Mouse (Mus musculus) heart, adult 11 months (tissue): ENCODE measurements around the gene Arhgap29.

Experiments
- DNase-seq: peaks from one replicate; pipeline ENCODE4 v3.0.0; 2022

Gene Arhgap29

DNA sequence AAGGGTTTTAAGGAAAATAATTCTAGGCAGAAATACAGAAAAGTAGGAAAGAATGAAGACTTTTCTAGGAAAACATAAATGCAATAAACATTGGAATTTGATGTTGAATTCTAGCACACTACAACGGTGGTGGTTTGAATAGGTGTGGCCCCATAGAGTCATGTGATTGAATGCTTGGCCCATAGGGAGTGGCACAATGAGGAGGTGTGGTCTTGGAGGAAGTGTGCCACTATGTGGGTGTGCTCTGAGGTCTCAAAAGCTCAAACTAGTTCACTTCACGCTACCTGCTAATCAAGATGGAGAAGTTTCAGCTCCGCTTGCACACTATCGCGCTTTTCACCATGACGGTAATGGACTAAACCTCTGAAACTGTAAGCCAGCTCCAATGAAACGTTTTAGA, 66.1 kb downstream of the Arhgap29 start:
- DNase-seq, result no peak

DNA sequence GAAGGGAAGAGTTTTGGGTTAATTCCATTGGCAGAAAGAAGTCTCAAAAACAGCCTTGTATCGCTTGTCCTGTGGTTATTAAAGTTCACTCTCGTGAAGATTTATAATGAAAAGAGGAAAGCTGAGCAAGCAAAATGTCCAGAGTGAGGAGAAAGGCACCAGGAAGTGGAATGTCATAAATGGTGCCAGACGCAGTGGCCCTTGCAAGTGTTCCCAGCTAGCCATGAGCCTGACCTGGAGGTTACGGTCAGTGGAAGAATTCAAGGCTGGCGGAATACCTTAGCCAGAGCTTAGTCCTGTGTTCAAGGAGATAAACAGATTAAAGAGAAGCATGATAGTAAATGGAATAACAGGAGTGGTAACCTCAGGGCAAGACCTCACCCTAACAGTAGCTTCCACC, 66.8 kb downstream of the Arhgap29 start:
- DNase-seq, result no peak

DNA sequence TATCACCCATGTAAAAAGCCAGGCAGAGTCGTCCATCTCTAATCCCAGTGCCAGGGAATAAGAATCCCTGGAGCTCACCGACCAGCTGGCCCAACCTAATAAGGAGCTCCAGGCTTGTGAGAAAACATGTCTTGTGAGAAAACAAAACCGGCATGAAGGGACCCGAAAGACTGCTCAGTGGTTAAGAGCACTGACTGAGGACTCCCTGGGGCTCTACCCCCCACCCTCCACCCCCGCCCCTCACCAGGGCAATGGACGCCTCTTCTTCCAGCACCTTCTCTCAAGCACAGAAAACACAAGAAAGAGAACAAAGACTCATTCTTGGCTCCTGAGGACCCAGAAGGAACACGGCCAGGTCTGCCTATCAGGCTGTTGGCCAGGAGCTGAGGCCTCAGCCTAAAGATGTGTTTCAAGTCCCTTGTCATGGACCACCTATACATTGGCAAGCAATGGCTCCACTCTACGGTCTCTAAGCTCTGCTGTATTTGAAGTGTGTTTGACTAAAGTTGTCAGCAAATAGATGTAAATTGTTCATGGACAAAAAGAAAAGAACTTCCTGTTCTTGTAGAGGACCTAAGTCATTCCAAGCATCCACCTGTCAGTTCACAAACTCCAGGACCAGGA, 68.8 kb downstream of the Arhgap29 start:
- no peak for DNase-seq

DNA sequence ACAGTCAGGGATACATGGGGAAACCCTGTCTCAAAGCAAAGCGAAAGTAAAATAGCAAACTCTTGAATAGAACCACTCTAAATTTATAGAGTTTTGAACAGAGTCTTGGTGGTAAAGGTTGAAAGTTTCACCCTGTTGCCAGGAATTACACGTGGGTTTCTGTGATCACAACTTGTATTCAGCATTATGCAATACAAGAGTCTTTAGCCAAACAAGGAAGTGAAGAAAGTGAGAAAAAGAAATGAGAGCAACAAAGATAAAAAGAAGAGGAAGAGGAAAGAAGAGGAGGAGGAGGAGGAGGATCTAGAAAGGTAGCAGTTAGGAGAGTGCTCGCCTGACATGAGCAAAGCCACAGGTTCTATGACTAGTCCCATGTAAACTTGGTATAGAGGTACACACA, 70.0 kb downstream of the Arhgap29 start:
- DNase-seq, result no peak

DNA sequence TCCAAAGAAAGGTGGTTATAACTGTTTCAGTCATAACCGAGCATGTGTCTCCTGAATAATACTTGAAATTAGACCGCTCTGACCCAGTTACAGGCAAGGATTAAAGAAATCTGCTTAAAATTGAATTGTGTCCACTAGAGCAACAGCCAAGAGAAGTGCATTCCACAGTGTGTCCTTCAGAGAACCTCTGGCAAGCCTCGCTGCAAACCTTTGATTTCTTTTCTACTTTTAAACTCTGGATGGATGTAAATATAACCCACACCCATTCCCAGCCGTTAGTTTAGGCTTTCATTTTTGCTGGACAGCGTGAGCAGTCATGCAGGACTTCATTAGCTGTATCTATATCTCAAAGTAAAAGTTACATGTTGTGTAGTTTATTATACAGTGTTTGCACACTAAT, 74.3 kb downstream of the Arhgap29 start:
- no peak for DNase-seq

DNA sequence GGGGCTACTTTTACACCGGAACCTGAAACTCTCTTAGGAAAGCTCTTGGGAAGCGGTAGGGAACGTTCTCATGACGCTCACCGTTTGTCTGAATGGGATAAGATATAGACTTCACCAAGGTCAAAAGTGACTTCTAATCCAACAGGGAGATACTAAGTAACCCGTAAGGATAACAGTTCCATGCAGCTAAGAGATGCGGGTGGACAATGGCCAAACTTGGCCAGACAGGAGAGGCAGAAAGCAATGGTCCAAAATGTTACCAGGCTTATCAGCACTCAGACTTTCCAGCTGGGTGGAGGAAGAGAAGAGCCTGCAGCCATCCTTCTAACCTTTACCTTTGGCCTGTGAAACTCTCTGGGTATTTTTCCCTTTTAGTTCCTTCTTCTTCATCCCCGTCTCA, 75.4 kb downstream of the Arhgap29 start:
- no peak for DNase-seq

DNA sequence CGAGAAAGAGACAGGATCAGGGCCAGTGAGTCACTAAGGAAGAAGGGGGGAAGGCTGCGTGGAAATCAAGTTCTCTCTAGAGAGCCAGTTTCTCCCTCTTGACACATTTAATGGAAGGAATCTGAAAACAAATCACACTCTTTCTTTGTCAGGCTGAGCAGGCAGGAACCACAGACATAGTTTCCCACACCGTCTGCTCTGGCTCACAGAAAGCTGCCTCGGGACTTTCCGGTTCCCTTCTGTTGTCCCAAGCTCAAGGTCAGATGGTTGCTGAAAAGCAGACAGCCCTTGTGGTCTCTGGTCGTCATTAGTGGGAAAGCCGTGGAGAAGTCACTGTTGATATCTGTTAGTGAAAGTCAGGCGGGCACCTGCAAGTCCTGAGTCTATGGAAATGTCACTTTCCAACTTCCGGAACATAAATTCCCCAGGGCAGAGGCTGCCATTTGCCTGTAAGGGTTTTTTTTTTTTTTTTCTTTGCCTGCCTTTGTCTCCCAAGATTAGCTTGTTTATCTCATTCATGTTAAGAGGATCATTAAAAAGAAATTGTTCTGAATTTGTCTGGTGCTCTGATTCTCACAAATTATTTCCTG, 81.0 kb downstream of the Arhgap29 start:
- peak; percentile 95 for DNase-seq

DNA sequence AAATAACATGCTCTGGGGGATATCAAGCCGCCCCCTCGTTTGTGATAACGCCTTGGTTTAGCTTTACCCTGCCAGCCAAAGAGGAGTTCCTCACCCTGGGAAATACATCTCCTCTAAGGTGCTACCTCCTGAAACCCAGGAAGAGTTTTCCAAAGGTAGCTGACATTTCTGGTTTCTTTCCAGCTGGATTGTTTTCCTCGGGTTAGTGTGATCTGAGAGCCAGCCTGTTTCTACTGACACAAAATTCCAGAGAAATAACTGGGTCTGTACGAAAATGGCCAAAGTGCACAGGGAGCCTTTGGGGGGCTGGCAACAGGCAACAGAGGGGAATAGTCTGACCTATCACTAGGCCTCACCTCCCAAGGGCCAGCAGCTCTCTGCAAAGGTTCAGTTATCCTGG, 81.9 kb downstream of the Arhgap29 start:
- peak; percentile 87 for DNase-seq

DNA sequence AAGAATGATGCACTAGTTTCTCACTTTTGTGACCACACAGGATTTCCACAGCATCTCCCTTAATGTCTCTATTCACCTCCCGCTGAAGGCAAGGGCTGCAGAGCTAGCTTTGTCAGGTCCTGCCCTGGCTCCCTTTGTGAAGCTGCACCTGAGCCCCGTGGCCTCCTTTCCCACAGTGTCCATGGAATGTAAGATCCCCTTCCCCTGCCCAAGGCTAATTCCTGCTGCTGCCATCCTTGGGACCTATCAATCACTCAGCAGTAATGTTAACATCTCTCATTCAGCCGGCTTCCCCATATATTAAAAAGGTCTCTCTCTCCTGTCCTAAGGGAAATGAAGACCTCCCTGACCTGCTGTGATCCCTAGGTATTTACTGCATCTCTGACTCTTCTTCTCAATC, 82.8 kb downstream of the Arhgap29 start:
- DNase-seq, result peak; percentile 64

DNA sequence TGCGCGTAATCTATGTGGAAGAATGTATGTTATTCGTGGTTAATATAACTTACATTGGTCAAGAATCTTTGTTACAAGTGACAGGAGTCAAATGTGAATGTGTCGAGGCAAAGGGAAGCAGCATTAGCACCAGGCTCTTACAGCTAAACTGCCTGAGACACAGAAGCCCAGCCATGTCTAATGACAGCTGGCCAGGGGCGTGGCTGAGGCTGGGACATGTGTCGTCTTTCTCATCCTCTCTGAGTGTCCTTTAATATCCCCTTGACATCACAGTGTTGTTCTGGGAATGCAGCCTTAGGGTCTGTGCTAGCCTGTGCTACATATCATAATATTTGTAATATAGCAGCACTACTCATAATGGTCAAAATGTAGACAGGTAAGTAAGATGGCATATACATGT, 88.2 kb downstream of the Arhgap29 start:
- peak; percentile 23 for DNase-seq

DNA sequence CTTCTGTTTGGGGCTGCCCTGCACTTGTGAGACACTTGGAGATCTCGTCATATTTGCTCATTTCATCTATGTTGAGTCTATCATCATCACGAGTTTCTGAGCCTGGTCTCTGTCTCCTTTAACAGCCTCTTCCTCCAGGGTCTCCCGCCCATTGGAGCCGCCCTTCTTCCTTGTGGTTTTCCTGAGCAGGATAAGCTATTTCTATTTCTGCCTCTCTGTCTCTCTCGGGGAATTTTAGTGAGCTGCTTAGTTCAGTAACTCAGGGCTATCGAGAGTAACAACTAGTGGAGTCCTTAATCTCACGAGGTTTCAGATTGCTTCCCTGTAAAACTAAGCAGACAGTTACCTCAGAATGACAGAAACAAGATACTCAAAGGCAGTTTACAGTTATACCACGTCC, 90.8 kb downstream of the Arhgap29 start:
- no peak for DNase-seq

DNA sequence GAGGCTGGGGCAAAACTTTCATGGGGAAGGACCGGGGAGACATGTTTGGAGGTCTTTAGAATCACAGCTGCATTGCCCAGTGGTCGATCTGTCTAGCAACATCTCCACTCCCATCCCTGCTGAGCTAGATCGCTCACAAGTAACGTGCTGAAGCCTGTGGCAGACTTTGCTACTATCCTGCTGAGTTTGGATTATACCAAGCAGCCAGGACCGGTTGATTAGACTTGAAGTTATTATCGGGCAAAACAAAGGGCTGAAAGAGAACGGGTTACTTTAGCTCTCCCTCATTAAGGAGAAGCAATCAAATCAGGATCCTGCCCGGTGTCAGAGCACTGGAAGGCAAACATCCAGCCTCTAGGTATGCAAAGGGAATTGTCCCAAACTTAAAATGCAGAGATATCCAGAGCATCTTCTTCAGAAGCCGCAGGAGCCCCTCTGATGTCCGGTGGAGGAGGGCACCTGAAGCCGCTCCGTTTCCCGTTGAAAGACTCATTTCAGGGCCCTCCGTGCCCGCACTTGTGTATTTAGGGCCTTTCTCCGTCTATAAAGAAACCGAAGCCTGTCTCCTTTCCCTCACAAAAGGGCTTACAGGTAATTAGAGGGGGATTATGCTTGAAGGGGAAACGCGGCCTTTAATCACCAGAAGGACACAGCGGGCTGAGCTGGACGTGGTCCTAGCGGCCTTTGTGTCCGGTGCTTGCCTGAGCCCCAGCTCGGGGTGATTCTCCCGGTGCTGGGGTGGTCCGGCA, 91.6 kb downstream of the Arhgap29 start, which contains the start of gene Abca4:
TSS of gene Abca4 (plus strand) at position 645 of the 749 bp plus-strand sequence.
- DNase-seq, result no peak

DNA sequence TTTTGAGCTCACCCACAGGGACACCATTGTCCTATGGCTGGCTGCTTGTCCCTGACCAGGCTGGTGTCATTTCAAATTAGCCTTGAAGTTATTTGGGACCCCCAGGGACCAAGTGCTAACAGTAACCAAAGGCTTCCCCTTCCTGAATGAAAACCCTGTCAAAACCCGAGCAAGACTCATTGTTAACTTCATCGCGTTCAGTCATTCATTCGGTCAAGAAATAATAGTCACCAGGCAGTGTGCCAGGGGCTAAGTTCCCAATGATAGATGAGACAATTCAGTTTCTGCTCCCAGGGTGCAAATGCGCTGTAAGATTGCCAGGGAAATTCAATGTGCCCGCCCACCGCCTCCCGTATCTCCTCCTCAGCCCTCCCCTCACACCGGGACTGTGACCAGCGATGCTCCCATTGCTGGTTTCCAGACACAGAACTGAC, 93.9 kb downstream of the Arhgap29 start:
- DNase-seq, result peak; percentile 95

DNA sequence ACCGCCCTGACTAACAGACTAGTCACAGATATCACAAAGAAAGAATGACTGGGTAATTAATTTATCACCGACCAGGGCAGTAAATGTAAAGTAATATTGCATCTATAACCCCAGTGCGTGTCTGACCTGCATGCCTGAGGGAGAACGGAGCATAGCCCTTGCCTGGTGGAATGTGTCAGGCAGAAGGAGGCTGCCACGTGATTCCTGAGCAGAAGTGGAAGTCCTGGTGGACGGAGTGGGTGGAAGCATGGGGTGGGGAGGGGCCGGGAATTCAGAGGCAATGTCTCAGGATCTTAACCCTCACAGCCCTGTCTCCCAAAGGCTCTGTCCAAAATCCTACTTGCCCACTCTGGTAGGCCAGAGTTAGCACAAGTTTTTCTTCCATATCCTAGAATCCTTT, 95.1 kb downstream of the Arhgap29 start:
- DNase-seq, result peak; percentile 93

DNA sequence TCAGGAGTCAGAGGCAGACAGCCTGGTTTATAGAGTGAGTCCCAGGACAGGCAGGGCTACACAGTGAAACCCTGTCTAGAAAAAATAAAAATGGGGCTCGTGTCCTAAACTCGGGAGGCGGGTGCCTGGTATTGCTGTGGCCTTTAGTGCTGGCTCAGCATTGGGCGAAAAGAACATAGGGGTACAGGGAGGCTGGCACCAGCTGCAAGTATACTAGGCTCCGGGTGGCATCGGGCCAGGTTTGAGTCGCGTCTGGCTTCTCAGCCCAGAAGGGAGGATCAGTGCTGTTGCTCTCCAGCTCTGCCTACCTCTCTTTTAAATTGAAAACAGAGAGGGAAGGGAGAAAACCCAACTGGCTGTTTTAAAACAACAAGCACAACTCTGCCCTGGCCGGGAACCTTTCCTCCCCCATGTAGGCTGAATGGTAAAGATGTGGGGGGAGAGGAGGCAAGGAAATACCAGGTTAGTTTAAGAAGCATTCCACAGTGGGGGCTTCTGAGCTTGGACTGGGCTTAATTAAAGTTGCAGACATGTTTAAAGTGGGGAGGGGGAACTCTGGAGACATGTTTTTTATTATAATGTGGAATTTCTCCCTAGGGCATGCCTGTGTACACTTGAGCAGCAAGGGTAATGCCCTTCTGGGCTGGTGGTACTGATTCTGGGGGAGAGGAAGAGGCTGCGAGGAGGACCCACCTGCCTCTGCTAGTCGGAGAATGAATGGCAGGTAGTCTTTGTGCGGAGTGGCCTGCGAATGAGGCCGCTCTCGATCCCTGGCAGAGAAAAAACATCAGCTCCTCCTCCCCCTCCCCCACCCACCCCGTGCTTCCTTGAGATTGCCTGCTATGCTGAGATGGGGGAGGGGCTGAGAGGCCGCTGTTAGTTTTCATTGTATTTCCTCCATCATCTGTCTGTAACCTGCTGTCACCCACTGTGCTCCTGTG, 95.8 kb downstream of the Arhgap29 start:
- DNase-seq, result peak; percentile 92

DNA sequence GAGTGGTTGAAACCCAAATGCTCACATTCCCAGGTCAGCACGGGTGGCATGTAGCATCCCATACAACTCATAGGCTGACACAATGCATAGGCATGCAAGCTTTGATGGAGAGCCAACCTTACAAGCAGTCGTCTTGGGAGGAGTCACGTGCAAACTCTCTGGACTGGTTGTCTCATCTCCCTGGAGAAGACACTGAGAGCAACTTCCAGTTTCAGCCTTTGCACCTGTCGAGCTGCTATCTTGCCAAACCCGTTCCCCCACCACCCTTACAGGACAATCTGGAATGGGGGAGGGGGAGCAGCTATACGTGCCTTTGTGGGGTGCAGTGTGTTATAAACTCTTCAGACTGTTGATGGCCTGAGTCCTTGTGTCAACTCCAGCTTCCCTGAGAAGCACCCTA, 96.8 kb downstream of the Arhgap29 start:
- DNase-seq, result no peak

DNA sequence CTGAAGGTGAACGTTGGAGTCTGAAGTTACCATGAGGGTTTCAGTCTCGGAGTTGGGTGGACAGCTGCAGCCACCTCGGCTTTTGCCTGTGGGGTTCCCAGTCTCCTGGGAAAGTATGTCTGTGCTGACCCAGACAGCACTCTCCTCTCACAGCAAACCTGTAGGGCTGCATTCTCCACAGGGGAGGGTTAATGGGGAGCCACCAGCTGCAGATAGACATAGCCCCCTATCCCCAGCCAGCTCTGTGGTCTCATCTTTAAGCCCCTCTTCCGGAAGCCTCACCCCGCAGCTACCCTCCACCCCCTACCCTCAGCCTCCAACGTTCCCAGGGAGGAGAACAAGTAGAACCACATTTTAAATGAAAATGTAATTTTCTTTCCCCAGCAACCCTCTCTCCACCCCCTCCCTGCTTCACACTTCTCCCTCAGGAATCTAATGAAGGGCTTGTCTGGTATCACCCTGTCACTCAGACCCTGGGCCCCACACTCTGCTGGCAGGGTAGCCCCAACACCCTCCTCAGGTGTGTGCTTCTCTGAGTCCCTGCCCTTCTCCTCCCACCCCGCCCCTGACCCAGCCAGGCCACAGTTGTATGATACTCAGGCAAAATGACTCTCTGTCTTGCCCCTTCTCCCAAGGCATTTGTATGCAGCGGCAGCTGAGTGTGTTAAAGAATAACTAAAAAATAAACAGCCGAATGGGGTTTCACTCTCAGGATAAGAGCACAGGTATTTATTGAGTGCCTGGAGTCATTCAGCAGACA, 106.3 kb downstream of the Arhgap29 start:
- DNase-seq, result no peak

DNA sequence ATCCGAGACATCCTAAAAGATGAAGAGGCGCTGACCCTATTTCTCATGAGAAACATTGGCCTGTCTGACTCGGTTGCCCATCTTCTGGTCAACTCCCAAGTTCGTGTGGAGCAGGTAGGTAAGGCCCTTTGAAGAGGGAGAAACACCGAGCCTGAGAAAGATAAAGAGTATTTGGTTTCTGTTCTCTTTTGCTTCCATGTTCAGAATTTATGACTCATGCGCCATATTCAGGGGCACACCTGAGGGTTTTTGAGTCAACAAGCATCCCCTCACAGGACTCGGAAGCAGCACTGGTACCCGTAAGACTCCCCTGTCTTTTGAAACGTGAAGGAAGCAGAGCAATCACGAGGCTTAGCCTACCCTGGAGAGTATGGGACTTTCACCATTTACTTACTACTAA, 110.2 kb downstream of the Arhgap29 start:
- DNase-seq, result no peak

DNA sequence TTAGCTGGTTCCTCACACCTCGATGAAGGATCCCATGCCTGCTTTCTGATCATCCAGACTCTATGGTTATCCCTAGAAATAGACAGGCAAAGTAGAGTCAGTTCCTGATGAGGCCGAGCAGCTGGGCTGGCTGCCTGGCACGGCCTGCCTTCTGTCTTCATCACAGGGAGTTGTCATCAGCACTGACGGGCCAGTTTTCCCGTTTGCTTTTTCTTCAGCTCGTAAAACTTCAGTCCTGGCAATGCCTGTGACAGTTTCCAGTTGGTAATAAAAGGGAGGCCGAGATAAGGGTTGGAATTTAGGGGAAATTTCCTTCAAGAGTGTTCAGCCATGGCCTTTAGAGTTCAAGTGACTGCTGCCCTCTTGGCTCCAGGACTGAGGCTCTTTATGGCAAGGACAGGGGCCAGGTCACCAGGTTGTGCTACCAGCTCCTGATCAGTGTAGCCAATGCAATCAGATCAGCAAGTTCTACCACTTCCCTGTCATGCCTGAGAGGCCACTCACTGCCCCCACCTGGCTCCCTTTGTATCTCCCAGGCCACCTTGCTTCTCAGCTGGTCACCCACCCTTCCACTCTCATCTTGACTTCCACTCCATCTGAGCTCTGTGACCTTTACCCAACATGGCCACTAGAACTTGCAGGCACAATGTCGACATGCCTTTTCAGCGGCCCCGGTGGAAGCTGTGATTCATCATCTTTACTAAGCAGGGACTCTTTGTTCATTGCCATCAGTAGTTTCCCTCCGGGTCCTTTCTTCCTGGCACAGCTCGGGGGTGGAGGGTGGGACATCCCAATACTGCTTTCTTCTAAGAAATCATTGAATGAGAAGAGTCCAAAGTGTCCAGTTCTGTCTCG, 112.4 kb downstream of the Arhgap29 start:
- peak; percentile 96 for DNase-seq
